Mouse (Mus musculus) cerebellum, adult 2 months (tissue): ENCODE results near the gene Pou5f1.

Source experiments
- CTCF ChIP-seq: fragments of 200-500 bp; IDR thresholded peaks from 2 replicates; pipeline ENCODE4 v1.5.1; 2011; ENCODE audit warnings: low read depth, mild to moderate bottlenecking, control low read depth, low read length, moderate library complexity, borderline replicate concordance; ENCODE audit not compliant: insufficient read depth
- POLR2A ChIP-seq: fragments of 200-500 bp; IDR thresholded peaks from 2 replicates; pipeline ENCODE4 v1.6.1; 2011; ENCODE audit warnings: low read length, control low read depth, borderline replicate concordance; ENCODE audit not compliant: insufficient read depth

- no peak for TF ChIP-seq POLR2A
- no peak for TF ChIP-seq CTCF
These were observed 50.5 kb downstream of the Pou5f1 start for GRCm38 (mm10) chr17:35556186-35556765.
